Mouse (Mus musculus) spleen, postnatal 14 days (tissue): ENCODE data around the gene Svs5.
"Not testable (repeated sequence)": the region's sequence is repeated elsewhere in the genome, so short reads cannot be mapped to it uniquely, and the experiment has no call there.

Source experiments
- DNase-seq, 2 experiments: peaks; one replicate each; pipeline ENCODE4 v3.0.0; 2021 to 2022; ENCODE audit warnings: low spot score in 2 of 2

Svs5 gene

GRCm38 (mm10) chr2:164332440-164332839, at the start of gene Svs5:
Gene Svs5, plus strand, starts transcription at chr2:164332740.
- DNase-seq, result not testable (repeated sequence)

DNA sequence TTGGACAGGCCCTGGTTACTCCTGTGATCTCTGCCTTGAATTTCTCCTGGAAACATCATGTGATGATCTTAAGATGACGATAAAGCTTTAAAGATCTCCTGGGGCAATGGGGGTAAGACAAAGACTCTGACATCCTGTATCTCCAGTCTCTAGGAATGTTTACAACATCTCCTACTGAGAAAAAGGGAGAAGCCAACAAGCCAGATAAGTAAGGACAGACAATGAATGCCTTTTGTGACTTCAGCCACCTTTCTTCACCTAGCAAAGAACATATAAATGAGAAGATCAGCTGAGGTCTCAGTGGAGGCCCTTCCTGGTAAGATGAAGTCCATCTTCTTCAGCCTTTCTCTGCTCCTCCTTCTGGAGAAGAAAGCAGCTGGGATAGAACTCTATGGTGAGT, 43.6 kb upstream of the Svs5 start, which contains the start of gene Svs3a:
Svs3a (plus strand) TSS at position 301 of the 400 bp plus-strand sequence.
- not testable (repeated sequence) for DNase-seq

- no peak for DNase-seq
Observed at GRCm38 (mm10) chr2:164312599-164312998, 19.9 kb upstream of the Svs5 start.

GRCm38 (mm10) chr2:164315460-164315859, 17.1 kb upstream of the Svs5 start:
- DNase-seq, result not testable (repeated sequence)

- DNase-seq, result not testable (repeated sequence)
Observed at GRCm38 (mm10) chr2:164316451-164316850, 16.1 kb upstream of the Svs5 start, which contains the start of gene Svs6. Gene Svs6, plus strand, starts transcription at chr2:164316751.

GRCm38 (mm10) chr2:164320983-164321382, 11.6 kb upstream of the Svs5 start:
- no peak for DNase-seq

GRCm38 (mm10) chr2:164343732-164344131, 11.2 kb downstream of the Svs5 start:
- DNase-seq, result not testable (repeated sequence)

GRCm38 (mm10) chr2:164347697-164348096, 15.2 kb downstream of the Svs5 start:
- DNase-seq, result not testable (repeated sequence)

GRCm38 (mm10) chr2:164348980-164349379, 16.4 kb downstream of the Svs5 start:
- DNase-seq, result peak in 1 of 2 experiments; percentile 28

GRCm38 (mm10) chr2:164352697-164353096, 20.2 kb downstream of the Svs5 start:
- no peak for DNase-seq

- DNase-seq, result no peak
Observed at GRCm38 (mm10) chr2:164353356-164353755, 20.8 kb downstream of the Svs5 start.

- DNase-seq, result no peak
Observed at GRCm38 (mm10) chr2:164356177-164356967, 23.8 kb downstream of the Svs5 start.

DNA sequence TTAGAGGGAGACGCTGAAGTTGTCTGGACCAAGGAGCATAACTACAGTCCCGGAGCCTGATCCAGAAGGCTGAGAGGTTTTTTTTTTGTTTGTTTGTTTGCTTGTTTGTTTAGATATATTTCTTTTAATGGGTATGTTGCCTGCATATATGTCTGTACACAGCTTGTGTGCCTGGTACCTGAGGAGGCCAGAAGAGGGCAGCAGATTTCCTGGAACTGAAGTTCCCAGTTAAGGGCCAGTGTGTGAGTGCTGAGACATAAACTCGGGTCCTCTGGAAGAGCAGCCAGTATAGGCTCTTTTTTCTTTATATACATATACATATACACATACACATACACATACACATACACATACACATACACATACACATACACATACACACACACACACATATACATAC, 25.8 kb downstream of the Svs5 start:
- no peak for DNase-seq

DNA sequence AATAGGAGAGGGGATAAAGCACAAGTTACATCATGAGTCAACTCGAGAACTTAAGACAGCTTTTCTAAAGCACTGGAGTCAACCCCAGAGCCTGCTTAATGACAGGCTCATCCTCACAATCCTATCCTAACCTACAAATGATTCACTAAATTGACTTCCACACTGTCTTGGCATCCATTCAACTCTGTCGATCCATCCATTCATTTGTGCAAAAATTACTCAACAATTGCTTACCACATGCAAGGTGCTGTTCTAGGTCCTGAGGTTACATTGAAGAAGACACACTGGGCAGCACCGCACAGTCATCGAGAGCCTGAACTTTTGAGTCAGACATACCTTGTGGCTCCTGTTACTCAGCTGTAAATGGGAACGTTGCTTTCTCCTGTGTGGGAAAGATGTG, 26.5 kb downstream of the Svs5 start:
- DNase-seq, result no peak

DNA sequence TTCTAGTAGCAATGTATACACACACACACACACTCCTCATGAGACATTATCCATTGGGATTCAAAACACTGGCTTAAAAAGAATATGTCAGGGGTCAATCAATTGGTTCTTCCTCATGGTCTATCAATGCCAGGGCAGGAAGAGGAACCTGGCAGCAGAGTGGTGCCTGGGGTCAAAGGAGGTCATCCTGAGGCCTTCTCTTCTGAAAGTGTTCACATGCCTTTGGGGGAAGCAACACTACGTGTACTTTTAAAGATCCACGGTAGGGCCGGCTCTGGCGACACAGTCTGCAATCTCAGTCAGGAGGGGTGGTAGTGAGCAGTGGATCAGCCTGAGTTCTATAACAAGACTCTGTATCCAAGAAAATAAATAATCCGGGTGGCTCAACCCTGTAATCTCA, 27.1 kb downstream of the Svs5 start:
- no peak for DNase-seq

DNA sequence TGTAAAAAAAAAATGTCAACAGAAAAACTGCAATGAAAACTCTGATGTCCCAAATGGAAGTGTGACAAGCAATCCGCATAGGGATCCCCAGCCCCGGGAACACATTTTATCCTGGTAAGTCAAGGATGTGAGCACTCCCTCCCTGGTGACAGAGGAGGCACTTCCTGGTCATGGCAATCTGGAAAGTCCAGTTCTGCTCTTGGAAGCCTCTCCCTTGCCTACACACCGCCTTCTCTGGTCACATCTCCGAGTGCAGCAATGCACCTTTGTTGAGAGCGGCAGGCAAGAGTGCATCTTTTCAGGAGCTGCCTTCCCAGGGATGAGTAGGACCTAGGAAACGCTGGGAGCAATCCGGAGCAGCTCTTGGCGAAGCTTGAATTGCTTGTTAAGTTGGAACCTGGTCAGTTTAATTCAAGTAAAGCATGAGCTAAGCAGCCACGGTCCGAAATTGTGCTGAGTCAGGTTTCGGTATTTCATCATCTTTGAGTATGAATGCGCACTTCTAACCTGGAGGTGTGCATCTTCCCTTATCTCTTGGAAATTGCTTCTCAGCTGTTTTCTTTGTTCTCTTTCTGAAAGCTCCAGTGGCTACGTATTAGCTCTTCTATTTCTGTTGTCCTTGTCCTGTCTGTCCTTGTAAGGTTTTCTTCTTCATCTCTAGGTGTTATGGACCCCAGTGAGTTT, 28.6 kb downstream of the Svs5 start:
- no peak for DNase-seq

DNA sequence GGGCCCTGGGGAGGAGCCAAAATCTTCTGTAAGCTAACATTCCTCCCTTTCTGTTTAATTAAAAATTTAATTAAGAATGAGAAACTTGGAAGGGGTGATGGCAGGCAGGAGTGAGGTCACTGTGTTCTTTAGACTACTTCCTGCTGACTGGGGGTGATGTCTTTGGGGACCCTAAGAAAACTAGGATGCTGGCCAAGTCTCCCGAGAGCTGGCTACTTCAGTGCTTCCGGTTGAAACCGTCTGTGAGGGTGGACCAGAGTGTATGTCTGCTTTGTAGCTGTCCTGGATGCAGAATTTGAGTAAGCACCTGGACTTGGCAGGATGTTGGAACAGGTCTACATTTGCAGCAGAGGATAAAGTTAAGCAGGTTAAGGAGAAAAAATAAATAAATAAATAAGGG, 34.4 kb downstream of the Svs5 start:
- DNase-seq, result no peak

GRCm38 (mm10) chr2:164368620-164369105, 36.1 kb downstream of the Svs5 start:
- DNase-seq, result no peak

GRCm38 (mm10) chr2:164371371-164371770, 38.8 kb downstream of the Svs5 start:
- no peak for DNase-seq

DNA sequence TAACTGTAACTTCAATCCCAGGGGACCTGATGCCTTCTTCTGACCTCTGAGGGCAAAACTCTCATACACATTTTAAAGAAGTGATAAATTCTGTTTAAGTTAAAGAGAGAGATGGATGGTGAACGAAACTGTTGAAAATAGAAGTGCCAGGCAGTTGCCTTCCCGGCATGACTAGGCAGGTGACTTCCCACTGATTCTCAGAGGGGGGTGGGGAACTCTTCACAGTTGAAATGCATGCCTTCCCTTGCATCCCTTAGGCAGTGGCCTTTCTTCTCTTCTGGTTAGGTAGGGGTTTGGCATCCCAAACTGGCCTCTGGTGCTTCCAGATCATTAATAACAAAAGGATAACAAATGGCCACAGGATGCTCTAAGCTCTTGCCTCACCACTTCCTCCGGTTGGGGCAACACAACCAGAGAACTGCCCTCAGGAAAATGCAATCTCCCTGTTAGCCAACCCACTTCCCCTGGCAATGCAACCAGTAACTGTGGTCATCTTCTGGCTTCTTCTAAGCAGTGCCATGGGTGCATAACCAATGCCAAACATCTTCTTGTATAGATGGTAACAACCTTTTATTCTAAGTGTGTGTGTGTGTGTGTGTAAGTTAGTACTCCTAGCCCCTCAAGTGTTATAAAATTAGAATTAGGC, 40.0 kb downstream of the Svs5 start:
- DNase-seq, result no peak

GRCm38 (mm10) chr2:164373187-164373586, 40.6 kb downstream of the Svs5 start:
- DNase-seq, result no peak
